Mouse (Mus musculus): Measurements from ENCODE around the gene Gm20604. TPM values are rescaled to one million over a fixed set of nuclear protein-coding genes. Genes with fewer than 3 reads are reported as not detected.

Gm20604 gene
- total RNA-seq, 2 experiments from 2014 or later, result 1.2 to 6.1 TPM

DNA sequence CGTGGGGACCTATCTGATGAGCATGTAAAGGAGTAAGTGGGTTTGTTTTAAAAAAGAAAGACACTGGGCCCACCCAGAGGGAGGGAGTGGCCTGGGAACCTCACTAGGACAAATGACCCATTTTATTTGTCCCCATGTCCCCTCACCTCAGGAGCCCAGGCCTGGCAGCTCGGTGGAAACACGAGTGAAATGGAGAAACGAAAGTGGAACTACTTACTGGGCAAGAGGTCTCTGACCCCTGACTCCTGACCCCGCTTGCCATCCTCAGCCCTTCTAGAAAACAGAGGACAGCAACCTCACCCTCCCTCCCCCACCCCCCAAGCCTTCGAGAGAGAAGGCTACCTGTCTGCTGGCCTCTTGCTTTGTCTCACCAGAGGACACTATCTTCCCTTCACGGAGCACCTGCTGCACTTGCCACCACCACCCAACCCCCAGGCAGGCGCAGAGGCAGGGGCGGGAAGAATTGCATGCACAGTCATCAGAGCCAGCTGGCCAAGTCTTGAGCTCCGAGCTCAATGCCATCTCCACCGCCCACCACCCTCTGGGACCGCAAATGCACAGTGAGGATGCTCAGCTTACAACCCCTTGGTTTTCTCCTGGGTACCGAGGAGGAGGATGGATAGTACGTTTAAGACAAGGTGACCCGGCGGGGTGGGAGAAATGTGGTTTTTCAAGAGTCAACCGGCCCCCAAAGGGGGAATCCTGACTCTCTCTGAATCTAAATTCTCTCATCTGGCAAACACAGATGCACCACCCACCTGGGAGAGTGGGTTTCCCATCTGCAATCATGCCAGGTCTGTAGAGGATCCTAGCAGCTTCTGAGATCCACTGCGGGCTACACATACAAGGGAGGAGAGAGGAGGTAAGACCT lies 62.9 kb downstream of the Gm20604 start:
- ATAC-seq (replicated peaks; ENCODE audit: low FRiP score, poor library complexity, severe bottlenecking), result no peak

DNA sequence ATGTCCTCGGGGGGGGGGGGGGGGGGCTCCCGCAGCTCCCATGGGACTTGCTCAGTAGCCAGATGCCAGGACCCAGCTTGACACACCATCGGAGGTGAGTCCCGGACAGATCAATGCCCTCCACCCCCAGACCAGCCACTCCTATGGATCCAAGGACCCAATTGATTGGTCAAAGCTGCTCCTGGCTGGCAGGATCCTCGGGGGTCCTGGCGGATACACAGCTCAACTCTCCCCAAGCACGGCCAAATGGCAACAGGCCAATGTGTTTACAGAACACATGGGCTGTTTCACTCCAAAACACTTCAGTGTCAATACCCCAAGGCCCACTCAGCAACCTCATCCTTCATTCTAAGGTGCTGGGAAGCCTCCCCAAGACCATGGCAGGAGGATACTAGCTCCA lies 66.7 kb downstream of the Gm20604 start:
- no peak for ATAC-seq (replicated peaks; ENCODE audit: low FRiP score, poor library complexity, severe bottlenecking)

Other genes starting within 250 kb of the Gm20604 start
- not detected in 2 replicates for gene Chga, start 203.7 kb downstream of the Gm20604 start, total RNA-seq (2015; ENCODE audit: low replicate concordance)
- not detected in 2 replicates for gene Chga, start 203.7 kb downstream of the Gm20604 start, total RNA-seq (2017; ENCODE audit: low replicate concordance)
- 1.2 and 3.3 TPM in 2 replicates for gene Itpk1, start 53.7 kb downstream of the Gm20604 start, total RNA-seq (2015; ENCODE audit: low replicate concordance)
- gene Itpk1, start 53.7 kb downstream of the Gm20604 start, total RNA-seq (2017; ENCODE audit: low replicate concordance), result 5.3 TPM in 2 replicates
- gene Moap1, start 15.0 kb downstream of the Gm20604 start, total RNA-seq (2015; ENCODE audit: low replicate concordance), result 0.84 and 2.1 TPM in 2 replicates
- 2.0 and 2.2 TPM in 2 replicates for gene Moap1, start 15.0 kb downstream of the Gm20604 start, total RNA-seq (2017; ENCODE audit: low replicate concordance)
- 4.4 and 4.6 TPM in 2 replicates for gene Tmem251, start 14.9 kb downstream of the Gm20604 start, total RNA-seq (2015; ENCODE audit: low replicate concordance)
- 5.5 and 10.3 TPM in 2 replicates for gene Tmem251, start 14.9 kb downstream of the Gm20604 start, total RNA-seq (2017; ENCODE audit: low replicate concordance)
- gene Gm28051, start 907 bp downstream of the Gm20604 start, total RNA-seq (2015; ENCODE audit: low replicate concordance), result not detected in 2 replicates
- gene Gm28051, start 907 bp downstream of the Gm20604 start, total RNA-seq (2017; ENCODE audit: low replicate concordance), result not detected in 2 replicates
- 5.0 and 9.6 TPM in 2 replicates for gene Gon7, start 869 bp downstream of the Gm20604 start, total RNA-seq (2015; ENCODE audit: low replicate concordance)
- 2.5 and 13.1 TPM in 2 replicates for gene Gon7, start 869 bp downstream of the Gm20604 start, total RNA-seq (2017; ENCODE audit: low replicate concordance)
- 5.6 and 12.5 TPM in 2 replicates for gene Ubr7, start 705 bp downstream of the Gm20604 start, total RNA-seq (2015; ENCODE audit: low replicate concordance)
- 15.2 and 18.3 TPM in 2 replicates for gene Ubr7, start 705 bp downstream of the Gm20604 start, total RNA-seq (2017; ENCODE audit: low replicate concordance)
- gene Btbd7, start 119.8 kb upstream of the Gm20604 start, total RNA-seq (2015; ENCODE audit: low replicate concordance), result 11.5 and 24.0 TPM in 2 replicates
- gene Btbd7, start 119.8 kb upstream of the Gm20604 start, total RNA-seq (2017; ENCODE audit: low replicate concordance), result 25.4 and 28.7 TPM in 2 replicates
- gene Cox8c, start 140.6 kb upstream of the Gm20604 start, total RNA-seq (2015; ENCODE audit: low replicate concordance), result not detected in 2 replicates
- gene Cox8c, start 140.6 kb upstream of the Gm20604 start, total RNA-seq (2017; ENCODE audit: low replicate concordance), result not detected in 2 replicates
- not detected in 2 replicates for gene Unc79, start 190.2 kb upstream of the Gm20604 start, total RNA-seq (2015; ENCODE audit: low replicate concordance)
- 0.09 TPM in 1 of 2 replicates, not detected in the other for gene Unc79, start 190.2 kb upstream of the Gm20604 start, total RNA-seq (2017; ENCODE audit: low replicate concordance)

Measured in erythroblast, adult 5-6 weeks (primary cell).